Mouse (Mus musculus): ENCODE measurements at regions not wholly inside any gene's neighbourhood (a gene's known extent, or its start where the extent isn't known, plus 50 kb on each side); places are given as distances from the start of the nearest gene placed in this dataset.

DNA sequence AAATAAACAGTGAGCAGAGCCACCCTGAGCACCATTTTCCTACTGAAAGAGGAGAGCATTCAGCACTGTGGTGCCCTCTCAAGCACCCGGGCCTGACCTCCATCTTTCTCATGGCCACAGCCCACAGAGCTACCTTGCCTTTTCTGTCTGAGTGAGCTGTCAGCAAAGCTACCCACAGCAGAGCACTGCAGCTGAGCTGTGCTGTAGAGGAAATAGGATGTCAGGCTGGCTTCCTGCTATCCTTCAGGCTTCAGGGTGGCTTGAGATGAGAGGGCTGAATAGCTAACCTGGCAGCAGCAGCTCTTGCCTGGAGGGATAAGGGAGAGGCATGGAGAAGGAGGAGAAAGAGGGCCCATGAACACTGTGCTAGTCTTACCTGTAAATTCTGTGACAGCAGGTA is 82.5 kb downstream of the Gjd2 start:
- TF ChIP-seq CTCF (IDR thresholded peaks at IDR 0.05; ENCODE audit: borderline replicate concordance, control insufficient read depth, extremely low read depth, insufficient read depth, low read length, poor library complexity) (no peak), POLR2A (IDR thresholded peaks at IDR 0.05; ENCODE audit: control insufficient read depth, extremely low read depth, insufficient read depth, low read length, poor library complexity) (no peak)

Data from thymus, adult 2 months (tissue).